Mouse (Mus musculus) cerebellum, adult 9-11 months (tissue): ENCODE measurements at regions not wholly inside any gene's neighbourhood (a gene's known extent, or its start where the extent isn't known, plus 50 kb on each side); places are given as distances from the start of the nearest gene placed in this dataset.

Experiments used
- DNase-seq: peaks from one replicate; pipeline ENCODE4 v3.0.0; 2022

- no peak for DNase-seq
Measured at GRCm38 (mm10) chr17:84070596-84070995, 117.2 kb downstream of the Zfp36l2 start.

DNA sequence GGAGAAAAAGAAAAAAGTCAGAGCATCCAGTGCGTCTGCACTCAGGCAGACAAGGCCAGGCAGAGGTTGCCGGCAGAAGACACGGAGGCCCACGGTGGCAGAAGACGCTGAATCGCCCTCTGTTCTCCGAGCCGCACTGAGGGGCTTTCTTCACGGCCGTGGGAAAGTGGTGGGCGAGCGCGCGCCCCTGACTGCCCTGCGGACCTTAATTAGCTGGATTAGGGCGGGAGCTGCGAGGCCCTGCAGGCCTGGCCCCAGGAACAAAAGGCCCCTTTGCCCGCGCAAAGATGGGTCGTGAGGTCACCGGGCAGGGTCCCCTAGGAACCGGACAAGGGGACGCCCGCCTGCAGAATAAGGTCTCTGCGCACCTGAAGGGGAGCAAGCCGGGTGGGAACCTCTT lies 120.6 kb downstream of the Zfp36l2 start:
- no peak for DNase-seq

GRCm38 (mm10) chr17:84063791-84064190 lies 124.0 kb downstream of the Zfp36l2 start:
- no peak for DNase-seq

- no peak for DNase-seq
Measured at GRCm38 (mm10) chr17:84061621-84062020, 126.1 kb downstream of the Zfp36l2 start.

- no peak for DNase-seq
Measured at GRCm38 (mm10) chr17:84056469-84056868, 131.3 kb downstream of the Zfp36l2 start.

DNA sequence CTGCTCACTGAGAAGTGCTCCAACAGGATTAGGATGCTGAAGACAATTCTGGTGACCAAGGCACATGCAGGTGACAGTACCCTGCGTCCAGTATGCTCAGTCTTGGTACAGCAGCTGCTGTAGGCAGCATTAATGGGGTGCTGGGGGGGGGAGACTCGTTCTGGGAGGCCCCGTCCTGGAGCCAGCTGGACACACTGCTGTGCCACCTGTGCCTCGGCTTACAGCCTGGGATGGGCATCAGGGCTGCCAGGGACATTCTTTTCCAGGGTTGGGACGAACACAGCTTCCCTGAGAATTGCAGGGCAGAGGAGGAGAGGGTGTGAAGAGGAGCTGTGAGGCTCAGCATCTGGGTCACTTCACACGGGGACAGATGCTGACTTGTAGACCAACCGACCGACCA lies 135.3 kb downstream of the Zfp36l2 start:
- no peak for DNase-seq

- no peak for DNase-seq
Measured at GRCm38 (mm10) chr17:84051212-84051611, 136.5 kb downstream of the Zfp36l2 start.

GRCm38 (mm10) chr17:84048533-84048932 lies 139.2 kb downstream of the Zfp36l2 start:
- no peak for DNase-seq

- no peak for DNase-seq
Measured at GRCm38 (mm10) chr17:84047520-84047919, 140.2 kb downstream of the Zfp36l2 start.

DNA sequence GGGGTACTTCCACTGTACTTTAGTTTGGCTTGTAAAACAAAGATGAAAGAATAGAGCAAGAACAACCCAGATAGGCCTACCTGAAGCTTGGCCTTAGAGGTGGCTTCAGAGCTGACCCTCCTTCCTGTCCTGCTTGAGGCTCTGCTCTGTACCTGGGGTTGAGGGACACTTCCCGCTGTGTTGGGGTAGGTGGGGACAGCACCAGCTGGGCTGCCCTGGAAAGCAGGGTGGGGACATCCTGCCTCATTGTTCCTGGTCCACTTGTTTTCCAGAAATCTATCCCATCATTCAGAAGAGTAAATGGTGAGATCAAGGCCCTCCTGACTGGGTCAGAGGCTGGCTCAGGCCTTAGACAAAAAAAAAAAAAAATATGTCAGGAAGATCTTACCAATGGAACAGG lies 141.9 kb downstream of the Zfp36l2 start:
- no peak for DNase-seq

DNA sequence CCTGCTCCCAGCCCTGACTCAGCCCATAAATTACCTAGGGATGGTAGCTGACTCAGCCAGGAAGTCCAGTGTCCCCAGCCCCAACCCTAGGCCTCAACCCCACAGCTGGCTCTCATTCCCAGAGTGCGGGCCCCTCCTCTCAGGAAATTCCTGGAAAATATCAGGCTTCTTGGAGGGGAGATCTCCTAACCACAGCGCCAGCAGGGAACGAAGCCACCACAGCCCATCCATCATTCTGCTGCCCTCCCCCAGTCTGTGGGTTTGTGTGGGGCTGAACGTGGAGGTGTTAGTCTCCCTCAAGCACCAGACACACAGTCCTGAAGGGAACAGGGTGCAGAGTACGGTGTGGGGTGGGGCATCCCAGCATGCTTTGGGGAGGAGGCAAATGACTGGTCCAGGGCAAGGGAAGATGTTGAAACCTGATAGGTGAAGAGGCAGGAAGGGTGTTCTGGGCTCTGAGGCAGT lies 143.2 kb downstream of the Zfp36l2 start:
- DNase-seq = no peak

GRCm38 (mm10) chr17:84043102-84043501 lies 144.6 kb downstream of the Zfp36l2 start:
- DNase-seq = no peak

GRCm38 (mm10) chr17:84039444-84039843 lies 148.3 kb downstream of the Zfp36l2 start:
- DNase-seq = no peak

GRCm38 (mm10) chr17:84037580-84038304 lies 150.0 kb downstream of the Zfp36l2 start:
- DNase-seq = no peak

- no peak for DNase-seq
Measured at GRCm38 (mm10) chr17:84036056-84036455, 151.7 kb downstream of the Zfp36l2 start.

DNA sequence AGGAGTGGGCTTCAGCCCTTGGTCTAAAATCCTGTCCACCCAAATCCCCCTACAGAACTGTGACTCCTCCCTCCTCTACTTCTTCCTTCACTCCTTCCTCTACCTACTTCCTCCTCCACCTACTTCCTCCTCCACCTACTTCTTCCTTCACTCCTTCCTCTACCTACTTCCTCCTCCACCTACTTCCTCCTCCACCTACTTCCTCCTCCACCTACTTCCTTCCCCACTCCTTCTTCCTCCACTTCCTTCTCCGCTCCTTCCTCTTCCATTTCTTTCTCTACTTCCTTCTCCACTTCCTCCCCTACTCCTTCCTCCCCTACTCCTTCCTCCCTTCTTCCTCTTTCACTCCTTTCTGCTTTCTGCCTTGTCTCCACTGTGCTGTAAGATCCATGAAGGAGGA lies 152.9 kb downstream of the Zfp36l2 start:
- DNase-seq = no peak

DNA sequence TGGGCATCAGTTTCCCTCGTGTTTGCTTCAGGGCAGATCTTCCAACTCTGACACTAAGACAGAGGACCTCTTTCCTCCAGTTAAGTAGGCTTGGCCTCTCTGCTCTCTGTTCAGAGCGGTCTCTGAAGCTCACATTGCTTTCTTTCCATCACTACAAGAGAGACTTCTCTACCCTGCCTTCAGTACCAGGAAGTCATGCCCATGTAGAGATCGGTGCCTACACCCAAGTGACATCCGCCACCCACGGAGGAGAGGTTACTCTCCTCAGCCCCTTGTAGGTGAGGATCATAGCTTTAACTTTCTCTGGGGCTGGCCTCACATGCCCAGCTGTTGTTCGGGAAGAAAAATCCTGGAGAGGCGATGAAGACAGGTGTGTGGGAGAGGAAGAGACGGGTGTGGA lies 155.3 kb downstream of the Zfp36l2 start:
- DNase-seq = no peak

- DNase-seq = no peak
Measured at GRCm38 (mm10) chr17:84031833-84032232, 155.9 kb downstream of the Zfp36l2 start.

DNA sequence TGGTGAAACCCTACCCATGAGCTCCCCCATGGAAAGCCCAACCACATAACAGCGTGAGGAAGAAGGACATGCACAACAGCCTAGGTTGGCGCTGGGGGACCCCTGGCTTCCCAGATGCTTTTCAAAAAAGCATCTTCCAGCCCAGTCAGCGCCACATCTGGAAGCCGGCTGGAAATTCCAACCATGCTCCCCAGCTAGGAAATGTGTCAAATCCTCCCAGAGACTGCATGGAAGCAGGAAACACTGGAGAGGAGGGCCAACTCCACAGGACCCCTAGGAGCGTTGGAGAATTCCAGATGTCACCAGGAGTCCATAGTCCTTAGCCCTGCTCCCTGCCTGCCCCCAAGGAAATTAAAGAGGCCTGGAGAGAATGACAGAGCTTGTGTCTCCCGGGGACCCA lies 156.4 kb downstream of the Zfp36l2 start:
- no peak for DNase-seq

GRCm38 (mm10) chr17:84030699-84031098 lies 157.0 kb downstream of the Zfp36l2 start:
- no peak for DNase-seq

DNA sequence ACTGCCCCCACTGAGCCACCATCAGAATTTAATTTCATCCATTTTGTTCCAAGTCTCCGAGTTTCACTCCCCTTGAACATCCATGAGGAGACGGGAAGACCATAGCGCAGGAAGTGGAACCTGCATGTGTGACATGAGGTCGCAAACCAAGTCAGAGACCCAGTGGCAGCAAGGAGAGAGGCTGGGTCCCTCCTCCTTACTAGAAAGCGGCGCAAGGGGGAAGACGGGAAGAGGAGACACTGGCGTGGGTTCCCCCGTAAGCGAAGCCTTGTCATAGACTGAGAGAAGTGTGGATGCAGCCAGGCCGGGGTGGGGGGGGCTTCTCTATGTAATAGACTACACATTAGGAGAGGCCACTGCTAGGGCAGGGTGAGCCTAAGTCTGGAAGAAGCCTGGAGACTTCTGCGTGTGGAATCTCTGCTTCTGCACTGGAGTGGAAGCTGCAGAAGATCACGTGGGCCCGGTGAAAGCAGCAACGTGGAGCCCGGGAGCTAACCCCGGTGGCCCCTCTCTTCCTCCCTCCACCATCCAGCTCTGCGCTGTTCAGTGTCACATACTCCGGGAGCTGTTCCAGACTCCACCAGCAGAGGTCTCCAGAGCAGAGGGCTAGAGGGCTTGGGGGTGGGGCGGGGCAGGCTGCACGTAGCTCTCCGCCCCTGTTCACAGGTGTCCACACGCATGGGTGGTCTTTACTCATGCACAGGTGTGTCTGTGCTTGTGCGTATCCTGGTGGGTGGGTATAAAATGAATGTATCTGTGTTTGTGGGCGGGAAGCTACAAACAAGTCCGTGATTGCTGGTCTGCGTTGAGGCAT lies 159.4 kb downstream of the Zfp36l2 start:
- peak; percentile 52 for DNase-seq

- no peak for DNase-seq
Measured at GRCm38 (mm10) chr17:84027275-84027674, 160.5 kb downstream of the Zfp36l2 start.

GRCm38 (mm10) chr17:84026110-84026509 lies 161.6 kb downstream of the Zfp36l2 start:
- DNase-seq = no peak

GRCm38 (mm10) chr17:84022358-84022757 lies 165.4 kb downstream of the Zfp36l2 start:
- no peak for DNase-seq
